Mouse (Mus musculus): ENCODE results near the gene Chat.

DNA sequence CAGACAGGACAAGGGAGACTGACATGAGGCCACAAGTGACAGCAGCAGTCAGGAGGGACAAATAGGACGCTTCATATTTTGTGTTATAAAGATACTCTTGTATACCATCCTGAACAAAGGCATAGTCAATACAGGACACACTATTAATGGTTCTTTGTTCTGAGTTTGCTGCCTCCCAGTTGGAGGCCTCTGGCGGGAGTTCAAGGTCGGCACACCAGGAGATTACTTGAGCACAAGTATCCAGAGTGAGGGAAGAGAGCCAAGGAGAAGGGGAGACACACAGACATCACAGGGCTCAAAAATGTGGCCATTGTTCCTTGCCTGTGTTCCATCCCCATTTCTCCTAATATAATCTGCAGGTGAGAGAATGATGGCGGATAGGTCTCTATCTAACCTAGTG is 41.4 kb upstream of the Chat start:
- TF ChIP-seq GATA1 (IDR thresholded peaks at IDR 0.05; ENCODE audit: borderline replicate concordance, low read length) (no peak), FLI1 (IDR thresholded peaks at IDR 0.05; ENCODE audit: low read length) (no peak)

All from megakaryocyte, embryonic 14.5 days (primary cell).